Mouse (Mus musculus): ENCODE measurements at regions not wholly inside any gene's neighbourhood (a gene's known extent, or its start where the extent isn't known, plus 50 kb on each side); places are given as distances from the start of the nearest gene placed in this dataset.
A peak's percentile ranks its signal among the peaks of the same experiment; 100 is the strongest.
"Not testable (repeated sequence)": the region's sequence is repeated elsewhere in the genome, so short reads cannot be mapped to it uniquely, and the experiment has no call there.

DNA sequence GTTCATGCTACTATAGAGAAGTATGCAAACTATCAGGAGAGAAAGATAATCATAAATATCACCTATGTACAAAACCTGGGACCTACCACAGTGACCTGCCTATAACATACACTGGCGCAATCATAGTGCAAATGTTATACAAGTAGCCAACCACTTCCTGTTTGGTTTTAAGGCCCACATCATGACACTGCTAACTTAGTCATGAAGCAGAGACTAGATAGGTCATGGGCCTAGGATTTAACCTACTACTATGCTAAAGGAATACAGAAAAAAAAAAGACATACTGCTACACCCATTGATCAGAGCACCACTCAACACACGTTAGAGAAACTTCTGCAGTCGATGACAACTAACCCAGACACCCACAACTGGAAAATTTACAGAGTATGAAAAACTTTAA lies 498.6 kb upstream of the Acvr2a start:
- no peak for DNase-seq (ENCODE audit: extremely low read depth, low read depth, low spot score)

DNA sequence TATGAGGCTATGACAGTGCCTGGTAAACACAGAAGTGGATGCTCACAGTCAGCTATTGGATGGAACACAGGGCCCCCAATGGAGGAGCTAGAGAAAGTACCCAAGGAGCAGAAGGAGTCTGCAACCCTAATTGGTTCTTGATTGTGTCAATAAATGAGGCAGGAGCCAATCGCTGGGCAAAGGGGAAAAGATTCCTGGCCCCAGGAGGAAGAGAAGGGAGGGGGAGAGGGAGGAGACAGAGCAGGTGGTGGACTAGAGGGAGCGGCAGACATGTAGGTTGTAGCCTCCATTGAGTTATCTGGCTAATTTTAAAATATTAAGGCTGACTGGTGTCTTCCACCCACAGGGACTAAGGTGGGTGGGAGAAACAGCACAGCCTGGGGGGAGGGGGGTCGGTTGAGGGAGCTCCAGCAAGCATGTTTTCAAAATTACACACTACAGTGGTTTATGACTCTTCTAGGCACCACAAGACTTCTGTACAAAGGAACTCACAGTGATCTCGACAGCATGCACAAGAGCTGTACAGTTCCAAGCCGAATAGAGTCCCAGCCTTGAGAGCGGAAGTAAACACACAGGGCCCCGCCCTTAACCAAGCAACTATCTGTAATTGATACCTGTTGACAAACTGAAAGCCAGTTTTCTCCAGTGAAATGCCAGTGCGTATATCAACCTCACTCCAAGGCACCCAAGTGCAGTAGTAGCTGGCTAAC lies 497.6 kb upstream of the Acvr2a start:
- no peak for DNase-seq (ENCODE audit: extremely low read depth, low read depth, low spot score)

DNA sequence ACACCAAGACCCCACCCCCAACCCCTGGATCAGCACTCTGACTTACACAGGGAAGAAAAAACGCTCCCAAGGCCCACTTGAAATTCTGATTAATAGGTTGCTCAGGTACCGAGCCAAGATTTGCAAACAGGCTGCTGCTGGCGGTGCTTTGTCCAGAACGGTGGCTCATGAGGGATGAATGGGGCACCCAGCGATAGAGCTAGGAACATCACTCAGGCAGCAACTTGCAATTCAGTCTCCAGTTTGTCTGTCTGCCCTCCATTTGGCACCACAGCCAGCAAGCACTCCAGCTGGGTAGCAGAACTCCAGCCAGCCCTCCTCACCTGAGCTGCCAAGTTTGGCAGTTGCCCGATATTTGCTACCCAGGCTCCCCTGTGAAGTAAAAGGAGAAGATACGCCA lies 496.1 kb upstream of the Acvr2a start:
- DNase-seq (ENCODE audit: extremely low read depth, low read depth, low spot score): no peak

DNA sequence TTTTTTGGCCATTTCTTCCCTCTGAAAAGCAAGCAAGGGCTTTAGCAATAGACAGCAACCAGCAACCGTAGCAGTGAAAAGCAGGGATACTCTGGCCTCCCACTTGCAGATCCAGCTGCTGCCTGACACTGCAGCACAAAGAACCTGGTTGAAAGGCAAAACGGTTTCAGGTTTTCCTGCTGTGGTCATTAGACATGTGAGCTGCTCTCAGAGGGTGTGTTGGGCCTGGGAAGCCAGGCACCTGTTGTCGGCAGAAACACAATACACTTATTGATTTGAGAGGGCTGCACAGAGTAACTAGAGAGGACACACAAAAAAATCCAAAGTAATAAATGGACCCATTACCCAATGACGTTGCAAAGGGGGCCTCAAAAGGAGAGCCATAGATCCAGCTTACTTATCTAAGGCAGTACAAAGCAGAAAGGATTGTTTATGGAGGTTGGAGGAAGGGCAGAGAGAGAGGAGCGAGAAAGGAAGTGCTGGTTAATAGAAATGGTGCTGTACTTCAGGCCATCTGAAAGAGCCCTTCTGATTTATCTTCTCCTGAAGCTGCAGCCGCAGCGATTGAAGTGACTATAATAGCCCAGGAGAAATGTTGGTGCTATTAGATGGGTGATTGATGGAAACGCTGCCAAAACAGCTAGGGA lies 495.4 kb upstream of the Acvr2a start:
- DNase-seq (ENCODE audit: extremely low read depth, low read depth, low spot score): no peak

DNA sequence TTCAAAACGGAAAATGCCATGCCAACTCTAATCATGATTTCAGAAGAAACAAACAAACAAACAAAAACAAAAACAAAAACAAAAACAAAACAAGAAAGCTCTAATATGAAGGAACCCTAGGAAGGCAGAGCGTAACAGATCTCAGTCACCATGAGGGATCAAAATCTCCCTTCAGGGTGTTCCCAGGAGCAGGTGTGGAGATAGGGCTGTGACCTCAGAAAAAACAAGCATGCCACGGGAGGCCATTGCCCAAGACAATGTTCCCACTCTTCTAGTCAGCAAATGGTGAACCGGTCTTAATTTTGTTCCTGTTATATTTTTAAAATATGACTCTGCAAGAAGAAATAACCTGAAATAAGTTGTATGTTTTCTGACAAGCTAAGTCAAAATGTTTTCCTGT lies 492.4 kb upstream of the Acvr2a start:
- DNase-seq (ENCODE audit: extremely low read depth, low read depth, low spot score): no peak

DNA sequence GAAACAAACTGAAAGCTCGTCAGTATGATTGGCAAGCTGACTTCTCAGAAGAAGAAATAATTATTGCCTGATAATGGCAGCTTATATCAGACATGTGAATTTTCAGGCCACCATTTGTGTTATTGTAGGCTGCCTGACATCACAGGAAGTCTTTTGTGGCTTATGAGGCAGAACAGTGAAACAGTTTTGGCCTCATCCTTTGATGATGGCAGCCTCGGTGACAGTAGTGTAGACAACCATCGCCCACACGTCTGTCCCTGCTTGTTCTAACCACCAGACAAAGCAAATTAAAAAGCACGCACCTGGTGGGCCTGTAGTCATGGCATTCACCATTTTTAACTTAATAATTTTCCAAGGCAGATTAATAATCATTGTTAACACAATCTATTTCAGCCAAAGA lies 491.6 kb upstream of the Acvr2a start:
- no peak for DNase-seq (ENCODE audit: extremely low read depth, low read depth, low spot score)

DNA sequence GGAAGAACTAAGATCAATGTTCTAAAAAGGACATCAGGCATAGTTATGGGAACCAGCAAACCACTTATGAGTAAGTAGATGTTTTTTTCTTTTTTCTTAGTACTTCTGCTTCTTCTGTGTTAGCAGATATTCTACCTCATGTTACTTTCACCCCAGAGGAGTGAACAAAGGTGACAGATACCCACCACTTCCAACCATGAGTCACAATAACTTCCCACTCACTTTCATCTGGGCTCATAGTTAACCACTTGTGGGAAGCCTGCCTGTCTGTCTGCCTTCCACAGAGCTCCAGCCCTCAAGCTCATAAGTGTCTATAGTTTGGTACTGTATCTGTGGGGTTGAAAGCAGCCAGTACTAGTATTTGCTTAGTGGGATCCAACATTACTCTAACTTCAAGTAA lies 485.7 kb upstream of the Acvr2a start:
- DNase-seq (ENCODE audit: extremely low read depth, low read depth, low spot score): no peak

DNA sequence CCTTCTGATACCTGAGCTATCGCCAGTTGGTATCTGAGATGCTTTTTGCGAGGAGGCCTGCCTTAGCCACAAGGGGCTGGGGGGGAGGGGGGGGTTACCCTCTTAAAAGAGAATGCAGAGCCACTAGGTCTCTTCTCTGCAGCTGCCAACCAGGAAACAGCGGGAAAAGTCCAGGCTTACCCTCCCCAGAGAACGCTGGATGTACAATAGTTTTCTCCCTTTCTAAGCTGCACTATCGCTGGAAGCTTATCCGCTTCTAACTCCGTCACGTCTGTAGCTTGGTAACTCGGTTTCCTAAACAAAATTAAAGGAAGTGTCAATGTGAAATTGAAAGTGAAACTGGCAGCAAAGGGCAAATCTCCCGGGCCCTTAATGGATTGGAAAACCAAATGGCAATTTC lies 481.1 kb upstream of the Acvr2a start:
- no peak for DNase-seq (ENCODE audit: extremely low read depth, low read depth, low spot score)

DNA sequence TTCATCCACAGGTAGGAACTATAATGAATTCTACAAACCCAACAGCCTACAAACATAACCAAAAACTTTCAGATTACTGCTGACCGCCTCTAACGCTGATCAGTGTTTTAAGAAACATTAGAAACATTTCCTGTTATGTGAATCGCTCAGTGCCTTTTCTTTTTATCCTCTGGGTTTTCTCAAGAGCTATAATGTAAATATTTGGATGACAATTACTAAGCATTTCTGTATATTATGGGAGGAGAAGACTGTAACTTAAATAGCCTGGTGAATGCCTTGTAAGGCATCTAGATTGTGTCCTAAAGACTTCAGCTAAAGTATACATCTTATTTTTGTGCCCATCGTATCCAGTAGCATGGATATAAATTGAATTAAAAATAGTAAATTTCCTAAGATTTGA lies 465.9 kb upstream of the Acvr2a start:
- no peak for DNase-seq (ENCODE audit: extremely low read depth, low read depth, low spot score)

DNA sequence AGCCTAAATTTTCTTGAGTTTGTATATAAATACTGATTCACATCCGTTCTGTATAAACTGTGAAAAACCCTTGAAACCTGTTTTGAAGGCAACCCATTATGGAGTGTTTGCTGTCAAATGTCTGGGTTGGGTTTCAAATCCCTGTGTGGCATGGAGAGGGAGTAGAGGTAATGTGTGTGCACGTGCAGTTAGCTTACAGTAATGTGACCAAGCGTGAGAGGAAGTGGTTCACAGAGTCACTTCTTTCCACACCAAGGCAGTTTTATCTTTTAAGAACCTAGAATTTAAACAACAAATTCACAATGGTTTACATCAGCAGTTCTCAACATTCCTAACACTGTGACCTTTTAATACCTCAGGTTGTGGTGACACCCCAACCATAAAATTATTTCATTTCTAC lies 464.1 kb upstream of the Acvr2a start:
- no peak for DNase-seq (ENCODE audit: extremely low read depth, low read depth, low spot score)

DNA sequence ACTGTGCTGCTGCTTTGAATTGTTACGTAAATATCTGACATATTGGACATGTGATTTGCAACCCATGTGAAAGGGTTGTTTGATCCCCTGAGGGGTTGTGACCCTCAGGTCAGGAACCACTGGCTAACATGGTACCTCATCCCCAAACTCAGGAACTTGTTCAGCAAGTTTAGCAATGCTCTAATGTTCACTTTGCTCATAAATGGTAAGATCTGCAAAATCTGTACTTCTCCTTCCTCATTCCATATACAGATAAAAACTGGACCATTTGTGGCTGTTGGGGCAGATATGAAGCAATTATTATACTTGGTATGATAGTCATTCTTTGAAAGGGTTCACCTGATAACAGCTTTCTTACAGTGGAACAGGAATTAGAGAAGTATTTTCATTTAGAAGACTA lies 463.7 kb upstream of the Acvr2a start:
- no peak for DNase-seq (ENCODE audit: extremely low read depth, low read depth, low spot score)

DNA sequence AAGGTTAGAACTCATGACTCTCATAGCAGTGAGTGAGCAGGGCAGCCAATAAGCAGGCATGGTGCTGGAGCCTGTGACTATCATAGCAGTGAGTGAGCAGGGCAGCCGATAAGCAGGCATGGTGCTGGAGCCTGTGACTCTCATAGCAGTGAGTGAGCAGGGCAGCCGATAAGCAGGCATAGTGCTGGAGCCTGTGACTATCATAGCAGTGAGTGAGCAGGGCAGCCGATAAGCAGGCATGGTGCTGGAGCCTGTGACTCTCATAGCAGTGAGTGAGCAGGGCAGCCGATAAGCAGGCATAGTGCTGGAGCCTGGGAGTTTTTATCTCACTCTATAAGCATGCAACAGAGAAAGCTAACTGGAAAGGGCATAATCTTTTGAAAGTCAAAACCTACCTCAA lies 442.3 kb upstream of the Acvr2a start:
- not testable (repeated sequence) for DNase-seq (ENCODE audit: extremely low read depth, low read depth, low spot score)

DNA sequence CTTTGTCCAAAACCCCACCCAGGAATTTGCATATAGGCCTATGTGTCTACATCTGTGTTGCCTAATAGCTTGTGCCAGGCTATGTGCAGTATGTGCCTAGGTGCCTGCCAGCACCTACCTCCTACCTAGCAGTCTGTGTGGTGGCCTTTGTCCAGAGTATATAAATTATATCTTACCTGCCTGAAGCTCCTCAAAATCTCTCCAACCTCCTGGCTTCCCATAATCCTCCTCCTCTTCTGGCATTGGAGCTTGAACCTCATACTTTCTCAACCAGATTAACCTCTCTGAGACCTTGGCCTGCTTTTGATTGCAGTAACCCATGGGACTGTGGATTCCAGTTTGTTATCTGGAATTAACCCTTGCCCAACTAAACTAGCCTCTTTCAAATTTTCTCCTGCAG lies 440.8 kb upstream of the Acvr2a start:
- peak; percentile 88 for DNase-seq (ENCODE audit: extremely low read depth, low read depth, low spot score)

DNA sequence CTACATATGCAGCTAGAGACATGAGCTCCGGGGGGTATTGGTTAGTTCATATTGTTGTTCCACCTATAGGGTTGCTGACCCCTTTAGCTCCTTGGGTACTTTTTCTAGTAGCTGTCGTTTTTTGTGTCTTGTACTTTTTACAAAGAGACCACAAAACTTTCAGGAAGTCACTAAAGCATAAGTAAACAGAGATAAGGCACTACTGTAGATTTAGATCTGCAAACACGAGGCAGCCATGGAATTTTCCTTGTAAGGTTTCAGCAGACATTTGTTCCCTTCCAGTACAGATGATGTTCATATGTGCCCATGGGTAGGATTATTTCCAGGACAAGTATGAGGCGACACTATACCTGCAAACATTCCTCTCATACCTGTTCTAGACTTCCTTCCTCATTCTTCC lies 439.6 kb upstream of the Acvr2a start:
- DNase-seq (ENCODE audit: extremely low read depth, low read depth, low spot score): no peak

DNA sequence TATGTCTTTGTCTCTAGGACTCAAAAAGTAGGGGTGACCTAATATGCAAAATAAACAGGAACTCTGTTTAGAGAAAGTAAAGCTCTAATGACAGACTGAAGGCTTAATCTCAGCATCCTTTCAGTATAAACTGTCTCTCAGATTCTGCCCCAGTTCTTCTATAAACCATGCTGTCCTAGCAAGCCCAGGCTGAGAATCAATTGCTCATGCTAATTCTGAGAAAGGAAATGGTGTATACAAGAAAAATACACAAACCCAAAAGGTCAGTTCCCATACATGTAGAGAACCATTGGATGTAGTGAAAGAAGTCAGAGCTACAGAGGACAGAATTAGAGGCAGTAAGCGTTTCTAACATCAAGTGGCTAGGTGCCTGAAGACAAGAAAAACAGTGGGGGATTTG lies 435.7 kb upstream of the Acvr2a start:
- DNase-seq (ENCODE audit: extremely low read depth, low read depth, low spot score): no peak

DNA sequence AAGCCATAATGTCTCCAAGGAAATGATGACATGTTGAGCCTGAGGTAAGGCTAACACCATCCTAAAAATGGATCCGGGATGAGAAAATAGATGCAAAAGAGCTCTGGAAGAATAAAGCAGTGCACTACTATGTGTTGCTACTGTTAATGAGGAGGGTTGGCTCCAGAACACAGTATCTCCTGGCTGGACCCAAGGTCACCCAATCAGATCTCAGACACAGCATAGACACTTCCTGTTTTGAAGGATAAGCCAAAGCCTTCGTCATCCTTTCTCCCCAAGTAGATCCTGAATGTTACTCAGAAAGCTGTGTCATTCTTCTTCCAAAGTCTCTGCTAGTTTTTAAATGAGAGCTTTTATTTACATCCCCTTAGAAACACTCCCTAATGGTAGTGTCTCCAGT lies 435.2 kb upstream of the Acvr2a start:
- no peak for DNase-seq (ENCODE audit: extremely low read depth, low read depth, low spot score)

DNA sequence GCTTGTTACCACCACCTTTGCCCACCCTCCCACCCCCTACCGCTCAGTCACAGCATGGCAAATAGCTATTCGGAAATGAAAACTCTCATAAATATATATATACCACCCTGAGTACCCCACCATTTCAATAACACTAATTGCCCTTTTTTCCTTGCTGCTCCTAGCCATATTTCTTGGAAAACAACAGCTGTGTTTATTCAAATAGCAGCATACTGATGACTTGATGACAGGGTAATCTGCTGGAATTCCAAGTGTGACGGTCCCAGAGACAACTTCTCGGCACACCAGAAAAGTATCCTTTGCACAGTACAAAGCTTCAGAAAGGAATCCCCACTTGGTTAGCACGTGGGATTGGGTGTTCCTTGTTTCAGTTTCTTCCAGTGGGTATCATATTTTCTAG lies 433.8 kb upstream of the Acvr2a start:
- DNase-seq (ENCODE audit: extremely low read depth, low read depth, low spot score): no peak

DNA sequence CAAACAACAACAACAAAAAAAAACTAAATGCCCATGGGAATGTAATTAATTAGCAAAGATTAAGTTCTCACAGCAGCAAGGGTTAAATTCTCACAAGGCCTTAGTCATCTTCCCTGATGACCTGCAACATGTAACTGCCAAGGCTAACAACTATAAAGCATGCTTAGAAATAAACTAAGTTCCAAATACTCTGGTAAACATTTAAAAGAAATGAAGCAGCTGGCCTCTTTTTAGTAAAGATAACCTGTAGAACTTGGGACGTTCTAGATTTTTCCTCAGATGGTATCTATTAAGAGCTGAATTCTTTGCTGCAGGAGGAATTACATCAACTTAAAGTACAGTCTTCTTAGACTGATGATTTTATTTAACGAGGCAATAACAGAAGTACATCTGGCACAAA lies 433.1 kb upstream of the Acvr2a start:
- no peak for DNase-seq (ENCODE audit: extremely low read depth, low read depth, low spot score)

DNA sequence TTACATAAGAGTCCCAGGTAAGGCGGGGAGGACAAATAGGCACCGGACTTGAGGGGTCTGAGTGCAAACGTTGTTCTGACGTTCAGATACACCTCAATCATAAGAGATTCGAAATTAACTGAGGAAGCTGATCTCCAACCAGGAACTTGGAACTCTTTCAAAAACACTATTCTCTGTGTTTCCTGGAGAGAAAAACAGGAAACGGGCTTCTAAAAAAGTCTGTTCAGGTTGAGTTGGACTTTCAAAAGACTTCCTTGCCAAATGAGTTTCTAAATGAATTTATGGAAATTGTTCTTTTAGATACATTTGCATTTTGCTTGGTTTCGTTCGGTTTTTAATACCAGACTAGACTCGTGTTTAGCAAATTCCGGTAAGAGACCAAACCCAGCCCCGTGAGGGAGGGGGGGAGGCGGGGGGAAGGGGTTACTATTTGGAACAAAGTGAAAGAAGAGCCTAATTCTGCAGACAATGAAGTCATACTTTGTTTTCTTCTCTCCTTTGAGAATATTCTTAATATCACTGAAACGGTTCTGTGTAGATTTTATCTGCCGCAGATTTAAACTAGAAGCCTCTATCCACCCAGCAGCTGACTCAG lies 432.3 kb upstream of the Acvr2a start:
- no peak for DNase-seq (ENCODE audit: extremely low read depth, low read depth, low spot score)

DNA sequence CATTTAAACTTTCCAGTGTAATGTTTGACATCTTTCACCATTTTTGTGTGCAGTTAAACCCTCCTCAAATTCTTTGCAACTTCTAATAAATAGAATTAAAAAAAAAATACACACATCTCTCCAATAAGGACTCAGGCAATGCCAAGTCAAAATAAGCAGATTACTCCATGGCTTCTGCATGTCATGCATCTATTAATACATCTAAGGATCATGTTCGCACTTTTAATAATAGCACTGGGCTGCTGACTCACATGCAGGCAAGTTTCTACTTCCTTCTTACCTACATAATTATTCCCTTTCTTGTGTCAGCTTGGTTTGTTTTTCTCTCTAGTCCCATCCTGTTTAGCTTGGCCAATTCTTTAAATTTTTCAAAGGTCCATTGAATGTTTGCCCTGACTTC lies 415.4 kb upstream of the Acvr2a start:
- no peak for DNase-seq (ENCODE audit: extremely low read depth, low read depth, low spot score)

DNA sequence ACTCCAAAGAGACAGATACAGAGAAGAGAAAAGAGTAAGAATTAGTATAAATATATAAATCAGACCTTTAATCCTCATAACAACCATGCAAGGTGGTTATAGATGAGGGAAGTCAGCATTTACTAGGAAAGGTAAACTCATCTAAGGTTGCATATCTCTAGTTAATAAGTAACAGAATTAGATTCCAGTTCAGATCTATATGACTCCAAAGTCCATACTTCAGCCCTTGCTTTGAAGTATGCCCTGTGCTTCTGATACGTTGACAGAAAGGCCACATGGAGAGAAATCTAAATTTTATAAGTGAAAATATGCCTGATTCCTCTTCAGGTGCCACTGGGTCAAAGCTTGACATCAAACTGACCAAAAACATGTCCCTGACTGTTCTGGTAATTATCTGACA lies 414.7 kb upstream of the Acvr2a start:
- no peak for DNase-seq (ENCODE audit: extremely low read depth, low read depth, low spot score)

DNA sequence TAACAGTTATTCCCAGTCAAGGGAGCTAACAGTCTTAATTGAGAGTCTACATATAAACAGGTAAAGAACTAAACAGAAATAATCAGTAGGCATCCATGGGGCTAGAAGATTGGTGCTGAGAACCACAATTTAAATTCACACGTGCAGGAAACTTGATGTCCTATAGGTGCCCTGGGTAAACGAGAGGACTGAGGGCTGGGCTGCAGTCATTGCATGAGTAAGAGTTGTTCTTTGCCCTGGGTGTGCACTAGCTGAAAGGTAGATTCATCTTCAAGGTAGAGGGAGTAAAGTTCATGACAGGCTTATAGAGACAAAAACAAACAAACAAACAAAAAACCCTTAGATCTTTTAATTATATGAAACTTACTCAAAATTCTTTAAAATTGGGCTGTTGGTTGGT lies 411.1 kb upstream of the Acvr2a start:
- no peak for DNase-seq (ENCODE audit: extremely low read depth, low read depth, low spot score)

DNA sequence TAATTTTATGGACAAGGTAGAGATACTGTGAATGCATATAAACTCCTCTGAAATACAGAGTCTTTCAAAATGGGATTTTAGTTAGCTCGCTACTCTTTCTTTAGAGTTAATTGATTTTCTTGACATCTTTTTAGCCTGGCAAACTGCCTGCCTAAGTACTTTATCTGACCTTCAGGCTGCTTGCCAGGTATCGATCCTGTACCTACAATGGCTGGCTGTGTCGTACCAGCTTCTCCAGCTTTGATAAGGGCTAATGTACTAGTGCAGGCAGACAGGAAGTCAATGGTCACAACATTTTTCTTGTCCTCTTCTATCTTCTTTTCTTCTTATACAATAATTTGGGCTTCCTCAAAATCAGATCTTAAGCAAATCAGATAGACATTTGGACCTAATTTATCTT lies 409.4 kb upstream of the Acvr2a start:
- DNase-seq (ENCODE audit: extremely low read depth, low read depth, low spot score): no peak
